Mouse (Mus musculus): Measurements from ENCODE around the gene Tsks.
A peak's percentile ranks its signal among the peaks of the same experiment; 100 is the strongest.

Tsks gene

DNA sequence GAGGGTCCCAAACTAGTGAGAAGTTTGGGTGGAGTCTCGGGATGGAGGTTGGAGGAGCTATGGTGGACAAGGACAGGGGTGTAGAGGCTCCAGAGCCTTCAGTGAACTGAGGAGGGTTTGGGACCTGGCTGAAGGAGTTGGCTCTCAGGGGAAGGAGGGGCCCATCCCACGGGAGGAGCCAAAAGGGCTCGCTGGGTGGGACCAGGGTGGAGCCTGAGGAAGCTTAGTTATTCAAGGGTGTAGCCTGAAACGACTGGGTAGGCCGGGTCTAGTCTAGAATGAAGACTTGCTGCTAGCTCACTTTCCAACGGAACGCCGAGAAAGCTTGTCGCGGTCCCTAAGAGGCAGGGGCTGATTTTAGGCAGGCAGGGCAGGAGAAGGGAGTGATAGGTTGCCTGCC, 9.0 kb downstream of the Tsks start:
- DNase-seq (ENCODE audit: low spot score): peak; percentile 61

DNA sequence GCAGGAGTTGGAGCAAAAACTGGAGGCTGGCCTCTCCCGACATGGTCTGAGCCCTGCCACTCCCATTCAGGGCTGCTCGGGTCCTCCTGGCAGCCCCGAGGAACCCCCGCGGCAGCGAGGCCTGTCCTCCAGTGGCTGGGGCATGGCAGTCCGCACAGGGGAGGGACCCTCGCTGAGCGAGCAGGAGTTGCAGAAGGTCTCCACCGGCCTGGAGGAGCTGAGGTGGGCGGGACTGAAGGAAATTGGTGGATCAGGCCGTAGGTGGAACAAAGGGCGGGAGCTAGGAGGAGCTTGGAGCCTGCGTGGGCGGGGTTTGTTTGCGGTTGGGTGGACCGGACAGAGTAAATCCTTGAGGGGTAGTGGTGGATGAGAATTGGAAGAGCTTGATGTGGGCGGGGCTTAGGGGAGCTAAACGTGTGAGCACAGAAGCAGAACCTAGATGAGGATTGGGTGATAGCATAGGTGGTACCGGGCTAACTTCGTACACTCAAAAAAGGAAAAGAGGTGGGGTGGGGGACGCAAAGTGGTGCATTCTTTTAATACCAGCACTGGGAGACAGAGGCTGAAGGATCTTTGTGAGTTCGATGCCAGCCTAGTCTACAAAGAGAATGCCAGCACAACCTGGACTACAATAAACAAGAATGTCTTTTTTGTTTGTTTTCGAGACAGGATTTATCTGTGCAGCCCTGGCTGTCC, 9.8 kb downstream of the Tsks start:
- peak; percentile 92 for DNase-seq (ENCODE audit: low spot score)

DNA sequence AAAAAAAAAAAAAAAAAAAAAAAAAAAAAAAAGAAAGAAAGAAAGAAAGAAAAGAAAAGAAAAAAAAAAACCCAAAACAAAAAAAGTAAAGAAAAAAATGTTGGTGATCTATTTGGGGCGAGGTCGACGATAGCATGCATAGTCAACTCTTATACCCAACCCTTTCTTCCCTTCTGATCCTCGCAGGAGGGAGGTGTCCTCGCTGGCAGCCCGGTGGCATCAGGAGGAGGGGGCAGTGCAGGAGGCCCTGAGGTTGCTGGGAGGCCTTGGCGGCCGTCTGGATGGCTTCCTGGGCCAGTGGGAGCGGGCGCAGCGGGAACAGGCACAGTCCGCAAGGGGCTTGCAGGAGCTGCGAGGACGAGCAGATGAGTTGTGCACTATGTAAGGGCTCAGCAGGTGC, 10.6 kb downstream of the Tsks start:
- no peak for DNase-seq (ENCODE audit: low spot score)

DNA sequence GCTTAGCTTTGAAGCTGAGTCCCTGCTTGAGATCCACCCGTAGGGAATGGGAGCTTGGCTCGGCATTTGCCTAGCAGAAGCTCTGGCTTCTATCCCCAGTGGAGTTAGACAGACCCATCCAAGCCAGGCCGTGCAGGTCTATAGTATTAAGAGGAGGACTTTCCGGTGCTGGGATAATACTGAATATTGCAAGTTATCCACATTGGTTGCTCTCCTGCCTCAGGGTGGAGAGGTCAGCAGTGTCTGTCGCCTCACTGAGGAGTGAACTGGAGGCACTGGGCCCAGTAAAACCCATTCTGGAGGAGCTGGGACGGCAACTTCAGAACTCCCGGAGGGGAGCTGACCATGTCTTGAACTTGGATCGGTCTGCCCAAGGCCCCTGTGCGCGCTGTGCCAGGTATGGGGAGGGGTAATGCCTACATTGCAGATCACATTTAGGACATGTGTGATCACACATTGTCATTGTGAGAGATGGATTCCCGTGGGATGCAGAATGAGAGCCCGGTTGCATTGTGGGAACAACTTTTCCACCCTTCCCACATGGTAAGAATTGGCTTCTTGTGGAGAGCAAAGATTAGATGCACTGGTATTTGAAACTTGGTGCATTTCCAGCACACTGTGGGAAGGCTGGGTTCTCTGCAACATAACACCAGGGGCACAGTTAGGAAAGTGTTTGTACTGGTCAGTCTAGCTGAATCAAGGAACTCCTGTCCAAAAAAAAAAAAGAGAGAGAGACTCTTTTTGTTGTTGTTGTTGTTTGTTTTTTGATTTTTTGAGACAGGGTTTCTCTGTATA, 11.3 kb downstream of the Tsks start:
- no peak for DNase-seq (ENCODE audit: low spot score)

DNA sequence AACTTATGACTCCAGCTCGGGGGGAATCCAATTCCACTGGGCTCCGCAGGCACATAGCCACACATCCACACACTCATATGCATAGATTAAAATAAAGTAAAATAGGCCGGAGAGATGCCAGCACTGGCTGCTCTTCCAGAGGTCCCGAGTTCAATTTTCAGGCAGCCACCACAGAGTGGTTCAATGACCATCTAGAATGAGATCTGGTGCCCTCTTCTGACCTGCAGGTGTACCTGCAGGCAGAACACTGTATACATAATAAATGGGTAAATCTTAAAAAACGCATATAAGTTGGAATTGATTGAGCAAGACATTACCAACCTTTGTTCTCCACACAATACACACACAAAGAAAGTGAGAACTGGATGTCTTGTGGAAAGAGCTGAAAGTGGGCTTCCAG, 12.6 kb downstream of the Tsks start:
- peak; percentile 39 for DNase-seq (ENCODE audit: low spot score)

DNA sequence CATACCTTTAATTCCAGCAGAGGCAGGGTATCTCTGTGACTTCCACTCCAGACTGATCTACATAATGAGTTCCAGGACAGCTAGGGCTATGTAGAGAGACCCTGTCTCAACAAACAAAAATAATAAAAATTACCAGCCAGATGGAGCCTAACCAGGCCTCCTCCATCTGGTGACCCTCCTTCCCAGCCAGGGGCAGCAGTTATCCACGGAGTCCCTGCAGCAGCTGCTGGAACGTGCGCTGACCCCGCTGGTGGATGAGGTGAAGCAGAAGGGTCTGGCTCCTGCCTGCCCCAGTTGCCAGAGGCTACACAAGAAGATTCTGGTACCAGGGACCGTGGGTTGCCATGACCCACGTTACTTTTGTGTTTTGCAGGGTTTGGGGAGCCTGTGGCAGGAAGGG, 13.3 kb downstream of the Tsks start:
- peak; percentile 24 for DNase-seq (ENCODE audit: low spot score)

DNA sequence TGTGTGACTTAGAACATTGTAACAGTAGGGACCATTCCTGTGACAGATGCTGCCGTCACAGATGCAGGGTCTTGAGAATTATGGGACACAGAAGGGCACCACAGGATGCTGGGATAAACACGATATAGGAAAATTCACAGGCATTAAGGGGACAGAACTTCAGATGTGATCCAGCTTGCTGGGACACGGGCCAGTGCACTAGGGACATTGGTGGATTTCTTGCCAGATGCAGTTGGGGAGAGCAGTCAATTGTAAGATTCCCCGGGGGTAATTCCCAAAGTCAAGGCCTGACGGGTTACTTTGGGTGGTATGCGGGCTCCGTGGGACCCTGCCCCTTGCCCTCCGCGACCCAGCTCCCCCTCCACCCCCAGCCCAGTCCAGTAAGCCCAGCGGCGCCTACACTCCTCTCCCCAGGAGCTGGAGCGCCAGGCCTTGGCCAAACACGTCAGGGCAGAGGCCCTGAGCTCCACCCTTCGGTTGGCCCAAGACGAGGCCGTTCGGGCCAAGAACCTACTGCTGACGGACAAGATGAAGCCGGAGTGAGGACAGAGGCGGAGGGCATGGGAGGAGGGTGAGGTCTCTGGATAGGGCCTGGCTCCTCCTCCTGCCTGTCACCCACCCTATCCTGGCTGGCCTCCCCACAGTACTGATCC, 14.3 kb downstream of the Tsks start:
- no peak for DNase-seq (ENCODE audit: low spot score)

DNA sequence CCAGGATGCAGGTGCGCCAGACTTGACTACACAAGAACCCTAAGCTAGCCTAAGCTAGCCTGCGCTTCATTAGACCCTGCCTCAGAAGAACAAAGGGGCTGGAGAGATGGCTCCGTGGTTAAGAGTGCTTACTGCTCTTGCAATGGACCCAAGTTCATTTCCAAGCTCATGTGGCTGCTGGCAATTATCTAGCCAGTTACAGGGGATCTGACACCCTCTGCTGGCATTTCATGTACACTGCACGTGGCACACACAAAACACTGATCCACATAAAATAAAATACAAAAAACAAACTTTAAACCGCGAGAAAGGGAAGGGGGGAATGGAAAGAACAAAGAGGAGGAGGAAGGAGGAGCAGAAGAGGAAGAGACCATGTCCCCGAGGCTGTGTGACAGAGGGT, 15.2 kb downstream of the Tsks start:
- DNase-seq (ENCODE audit: low spot score): peak; percentile 69

DNA sequence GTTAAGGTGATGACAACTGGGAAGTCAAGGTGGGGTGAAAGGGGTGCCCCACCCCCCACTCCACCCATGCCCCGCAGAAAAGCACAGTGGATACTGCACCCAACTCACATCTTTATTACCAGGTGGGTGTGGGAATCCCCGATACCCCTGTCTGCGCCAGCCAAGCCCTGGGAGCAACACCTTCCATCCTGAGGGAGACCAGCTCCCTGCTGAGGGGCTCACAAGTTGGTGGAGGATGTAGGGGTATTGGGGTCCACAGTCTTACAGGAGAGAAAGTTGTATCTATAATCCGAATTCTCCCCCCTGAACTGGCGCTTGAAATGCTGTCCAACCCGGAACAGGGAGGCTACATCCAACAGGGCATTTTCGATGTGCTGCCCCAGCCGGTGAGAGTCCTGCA, 16.3 kb downstream of the Tsks start:
- DNase-seq (ENCODE audit: low spot score): no peak

DNA sequence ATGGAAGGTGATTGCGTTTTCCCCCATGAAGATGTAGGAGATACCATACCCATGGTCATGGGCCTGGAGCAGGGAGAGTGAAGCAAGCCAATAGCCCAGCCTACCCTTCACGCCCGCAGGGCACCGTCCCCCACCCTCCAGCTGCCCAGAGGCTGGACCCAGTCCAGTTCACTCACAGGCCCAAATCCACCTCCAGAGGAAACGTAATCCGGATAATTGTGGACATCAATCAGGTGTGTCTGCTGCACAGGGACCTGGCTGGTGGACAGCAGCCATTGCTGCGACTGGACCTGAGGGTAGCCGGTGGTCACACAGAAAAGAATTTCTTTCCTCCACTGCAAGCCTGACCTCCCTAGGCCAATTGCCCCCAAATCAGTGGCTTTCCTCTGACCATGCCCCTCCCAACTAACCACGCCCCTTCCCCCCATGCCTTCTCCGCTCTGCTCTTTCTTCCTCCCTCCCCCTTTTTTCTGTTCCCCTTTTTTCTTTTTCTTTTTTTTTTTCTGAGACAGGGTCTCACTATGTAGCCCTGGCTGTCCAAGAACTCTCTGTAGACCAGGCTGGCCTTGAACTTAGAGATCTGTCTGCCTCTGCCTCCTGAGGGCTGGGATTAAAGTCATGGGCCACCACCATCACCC, 17.0 kb downstream of the Tsks start:
- no peak for DNase-seq (ENCODE audit: low spot score)

DNA sequence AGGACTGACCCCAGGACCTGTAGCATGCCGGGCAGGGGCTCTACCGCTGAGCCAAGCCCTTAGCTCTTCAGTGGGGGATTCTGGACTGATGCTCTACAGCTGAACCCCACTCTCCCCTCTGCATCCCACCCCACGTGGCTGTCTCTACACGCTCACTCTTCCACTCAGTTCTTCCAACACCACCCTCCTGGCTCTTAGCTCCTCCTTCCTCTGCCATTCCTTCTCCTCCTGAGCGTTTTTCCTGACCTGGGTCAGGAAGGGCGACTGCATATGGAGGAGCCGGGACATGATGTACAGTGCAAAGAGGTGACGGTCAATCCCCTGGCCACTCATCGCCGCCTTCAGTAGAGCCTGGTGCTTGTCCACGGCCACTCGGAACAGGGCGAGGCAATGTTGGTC, 17.5 kb downstream of the Tsks start:
- no peak for DNase-seq (ENCODE audit: low spot score)

DNA sequence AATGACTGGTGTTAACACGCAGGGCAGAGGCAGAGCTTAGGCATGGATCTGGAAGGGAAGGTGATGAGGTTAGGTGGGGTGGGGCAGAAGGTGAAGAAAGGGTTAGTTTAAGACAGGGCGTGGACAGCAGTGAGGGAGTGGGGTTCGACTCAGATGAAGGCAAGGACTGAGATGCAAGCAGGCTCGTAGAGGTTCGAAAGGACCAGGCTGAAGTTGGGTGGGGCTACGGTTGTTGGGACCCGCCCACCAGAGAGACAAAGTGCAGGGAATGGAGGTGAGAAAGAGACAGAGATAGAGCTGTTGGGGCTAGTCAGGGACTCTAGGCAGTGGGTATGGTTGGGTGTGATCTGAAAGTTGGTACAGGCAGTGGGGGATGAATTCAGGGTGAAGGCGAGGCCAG, 19.3 kb downstream of the Tsks start:
- no peak for DNase-seq (ENCODE audit: low spot score)

DNA sequence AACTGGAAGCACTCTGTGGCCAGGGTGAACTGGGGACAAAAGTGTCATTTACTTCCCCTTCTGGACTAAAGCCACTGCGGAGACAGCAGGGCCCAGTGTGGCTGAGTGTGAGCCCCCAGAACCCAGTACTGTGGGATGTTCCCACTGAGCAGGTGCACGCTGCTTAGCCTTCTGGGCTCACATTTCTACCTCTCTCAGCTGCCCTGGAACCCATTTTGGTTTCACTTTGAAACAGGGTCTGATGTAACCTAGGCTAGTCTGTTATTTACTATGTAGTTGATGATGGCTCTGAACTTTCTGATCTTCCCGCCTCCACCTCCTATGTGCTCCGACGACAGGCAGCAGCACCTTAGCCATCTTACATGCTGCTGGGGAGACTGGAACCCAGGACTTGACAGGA, 19.8 kb downstream of the Tsks start:
- DNase-seq (ENCODE audit: low spot score): no peak

DNA sequence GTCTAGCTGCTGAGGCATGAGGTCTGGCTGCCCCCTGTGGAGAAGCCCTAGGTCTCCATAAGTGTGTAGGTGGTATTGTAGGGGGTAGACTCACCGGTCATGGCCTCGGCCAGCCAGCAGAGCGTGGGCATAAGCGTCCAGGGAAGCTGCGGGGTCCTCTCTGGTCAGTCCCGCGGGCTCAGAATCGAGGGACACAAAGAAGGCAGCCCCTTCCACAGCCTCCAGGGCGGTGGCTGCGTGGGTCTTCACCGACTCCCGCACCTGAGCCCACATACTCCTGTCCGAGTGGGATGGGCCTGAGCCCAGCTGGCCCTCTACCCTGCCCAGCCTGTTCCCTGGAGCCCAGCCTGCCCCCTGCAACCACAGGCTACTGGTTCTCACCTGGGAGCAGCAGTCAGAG, 22.0 kb downstream of the Tsks start:
- no peak for DNase-seq (ENCODE audit: low spot score)

DNA sequence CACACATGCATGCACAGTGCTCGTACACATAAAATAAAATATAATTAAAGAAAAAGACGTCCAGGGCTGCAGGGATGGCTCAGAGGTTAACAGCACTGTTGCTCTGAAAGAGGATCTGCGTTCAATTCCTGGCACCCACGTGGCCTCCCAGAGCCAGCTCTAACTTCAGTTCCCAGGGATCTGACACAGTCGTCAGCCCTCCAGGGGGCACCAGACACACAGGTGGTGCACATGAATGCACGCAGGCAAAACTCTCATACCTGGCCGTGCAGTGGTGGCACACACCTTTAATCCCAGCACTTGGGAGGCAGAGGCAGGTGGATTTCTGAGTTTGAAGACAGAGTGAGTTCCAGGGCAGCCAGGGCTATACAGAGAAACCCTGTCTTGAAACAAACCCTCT, 23.0 kb downstream of the Tsks start:
- DNase-seq (ENCODE audit: low spot score): no peak

DNA sequence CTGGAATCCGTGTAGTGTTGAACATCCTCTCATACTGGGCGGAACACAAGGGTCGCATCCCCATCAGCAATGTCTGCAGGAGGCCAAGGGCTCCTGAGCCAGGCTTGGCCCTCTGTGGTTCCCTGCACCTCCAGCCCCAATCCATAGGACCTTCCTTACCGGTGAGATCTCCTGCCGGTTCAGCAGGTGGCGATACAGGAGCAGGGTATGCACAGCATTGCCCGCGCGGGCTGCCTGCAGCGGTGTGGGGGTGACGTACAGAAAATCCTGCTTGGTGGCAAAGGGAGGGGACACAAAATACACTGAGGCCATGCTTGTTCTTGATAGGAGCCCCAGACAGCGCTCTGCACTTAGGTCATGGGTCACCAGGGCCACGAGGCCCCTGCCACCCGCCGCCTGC, 23.6 kb downstream of the Tsks start:
- no peak for DNase-seq (ENCODE audit: low spot score)

DNA sequence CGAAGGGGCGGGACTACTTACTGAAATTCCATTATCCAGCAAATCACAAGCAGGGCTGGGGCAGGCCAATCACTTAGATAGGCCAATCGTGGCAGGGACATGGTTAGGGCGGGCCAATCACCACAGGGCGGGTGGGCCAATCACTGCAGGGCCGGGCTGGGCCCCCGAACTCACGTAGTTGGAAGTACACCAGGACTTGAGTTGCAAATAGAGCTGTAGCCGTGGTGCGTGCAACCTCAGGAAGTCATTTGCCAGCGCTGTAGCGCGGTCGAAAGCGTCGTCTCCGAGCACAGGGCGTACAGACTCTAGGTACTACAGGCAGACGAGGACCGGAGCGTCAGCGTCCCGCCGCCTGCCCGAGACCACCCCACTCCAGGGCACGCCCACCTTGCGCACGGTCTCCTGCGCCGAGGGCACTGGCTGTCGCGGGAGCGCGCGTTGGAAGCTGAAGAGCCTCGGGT, 27.3 kb downstream of the Tsks start:
- peak; percentile 90 for DNase-seq (ENCODE audit: low spot score)

DNA sequence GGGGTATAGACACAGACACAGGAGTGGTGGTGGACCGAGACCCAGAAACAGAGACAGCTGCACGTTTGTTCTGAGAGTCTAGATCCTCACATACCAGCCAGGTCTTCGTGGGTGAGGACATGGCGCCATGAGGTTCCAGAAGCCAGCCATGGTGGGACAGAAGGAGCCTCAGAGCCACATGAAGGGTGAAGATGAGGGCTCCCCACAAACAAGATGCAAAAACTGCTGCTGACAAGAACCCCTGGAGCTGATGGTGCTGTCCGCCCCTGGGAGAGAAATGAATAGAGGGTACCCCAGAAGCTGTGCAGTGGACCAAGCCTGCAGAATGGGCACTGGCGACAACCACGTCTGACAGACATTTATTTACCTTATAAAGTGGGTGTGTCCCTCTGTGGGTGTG, 28.1 kb downstream of the Tsks start:
- DNase-seq (ENCODE audit: low spot score): no peak

DNA sequence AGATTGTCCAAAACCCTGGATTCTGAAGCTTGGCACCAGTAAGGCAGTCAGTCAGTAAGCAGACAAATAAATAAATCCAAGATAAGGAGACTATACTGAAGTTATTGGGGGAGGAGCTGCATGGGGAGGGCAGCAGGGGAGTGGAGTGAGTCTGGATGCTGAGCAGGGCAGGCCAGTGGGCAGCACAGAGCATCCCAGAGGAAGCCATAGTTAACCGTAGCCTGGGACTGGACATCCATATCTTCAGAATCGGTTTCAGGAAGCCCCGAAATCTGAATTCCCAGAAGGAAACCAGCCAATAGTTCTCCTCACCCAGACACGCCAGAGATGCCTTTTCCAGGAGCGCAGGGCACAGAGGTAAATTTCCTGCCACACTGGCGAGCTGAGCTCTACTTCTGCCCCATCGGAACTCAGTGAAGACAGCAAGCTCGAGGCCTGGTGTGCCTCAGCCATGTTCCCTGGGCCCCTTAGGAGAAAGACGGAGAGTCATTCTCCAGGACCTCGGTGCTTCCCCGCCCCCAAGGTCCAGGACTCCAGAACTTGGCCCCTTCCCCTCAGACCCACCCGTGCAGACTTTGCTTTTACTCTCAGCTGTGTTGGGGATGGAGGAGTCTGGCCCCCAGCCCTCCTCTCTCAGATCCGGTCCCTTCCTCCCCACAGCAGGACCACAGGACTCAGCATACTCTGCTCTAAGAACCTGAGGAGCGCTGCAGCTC, 30.6 kb downstream of the Tsks start:
- DNase-seq (ENCODE audit: low spot score): no peak

DNA sequence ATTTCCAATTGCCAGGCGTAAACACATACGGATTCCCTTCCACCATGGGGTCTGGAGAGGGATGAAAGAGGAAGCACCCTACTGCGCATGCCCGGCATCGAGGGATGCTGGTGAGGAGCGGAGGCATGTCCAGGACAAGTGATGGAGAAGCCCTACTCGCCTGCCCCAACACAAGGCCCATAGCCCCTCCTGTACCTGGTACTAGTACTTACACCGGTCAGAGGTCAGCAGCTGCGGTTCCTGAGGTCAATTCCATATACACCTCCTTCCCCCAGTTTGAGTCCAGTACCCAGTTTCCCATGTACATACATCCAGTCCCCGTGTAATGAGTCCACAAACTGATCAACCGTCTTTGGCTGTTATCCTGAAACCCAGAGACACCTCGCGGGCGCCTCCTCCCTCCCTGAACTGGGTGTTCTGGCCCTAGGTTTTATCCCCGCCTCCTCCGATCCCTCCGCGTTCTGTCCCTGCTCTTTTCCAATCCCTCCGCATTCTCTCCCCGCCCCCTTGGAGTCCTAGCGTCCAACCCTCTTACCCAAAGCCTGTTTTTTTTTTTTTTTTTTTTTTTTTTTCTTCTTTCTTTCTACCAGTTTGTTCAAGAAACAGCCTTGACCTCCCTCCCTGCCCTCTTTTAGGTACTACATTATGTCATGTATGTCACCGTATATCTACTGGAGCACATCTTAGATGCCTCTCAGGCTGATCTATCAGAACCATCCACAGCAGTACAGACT, 31.5 kb downstream of the Tsks start, which contains the start of gene Cpt1c:
Gene Cpt1c (minus strand): TSS at position 469 of the 734 bp plus-strand sequence.
- DNase-seq (ENCODE audit: low spot score): peak; percentile 84

DNA sequence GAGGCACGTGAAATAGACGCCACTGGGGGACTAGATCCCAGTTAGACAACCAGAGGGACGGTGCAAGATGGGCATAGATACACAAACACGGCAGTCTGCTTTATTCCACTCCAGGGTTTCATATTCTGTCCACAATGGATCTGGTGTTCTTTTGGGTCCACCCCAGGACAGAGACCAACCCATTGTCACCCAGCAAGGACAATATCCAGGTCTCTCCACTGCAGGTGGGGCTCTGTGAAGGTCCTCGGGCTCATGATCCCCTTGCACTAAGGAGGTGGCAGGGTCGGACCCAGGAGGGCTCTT, 32.1 kb downstream of the Tsks start:
- DNase-seq (ENCODE audit: low spot score): no peak

Data from retina, embryonic 14.5 days (tissue).